10 mouse cellular contexts compared by ENCODE assay signal in the genomic region with DNA sequence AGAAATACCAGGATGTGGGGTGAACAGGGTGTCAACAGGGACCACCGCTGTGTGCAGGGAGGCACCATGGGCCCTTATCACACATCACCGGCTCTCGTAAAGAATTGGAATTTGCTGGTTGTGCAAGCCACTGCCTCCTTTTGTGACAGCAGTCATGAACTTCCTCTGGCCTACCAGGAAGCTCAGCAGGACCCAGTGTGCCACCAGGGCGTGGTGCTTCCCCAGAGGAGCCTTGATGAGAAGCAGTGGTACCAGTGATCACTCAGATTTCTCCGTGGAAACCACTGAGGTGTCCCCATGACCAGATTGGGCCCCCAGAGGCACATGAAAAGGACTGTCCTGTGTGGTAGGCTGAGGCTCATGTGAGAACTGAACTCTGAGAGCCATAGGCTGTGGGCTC. TPM values are rescaled to one million over a fixed set of nuclear protein-coding genes. Genes with fewer than 3 reads are reported as not detected.
DNase-seq lines count a peak whose midpoint lies in the region; ATAC-seq and TF ChIP-seq lines count a peak whose summit lies in the region.
"Had no signal": no experiment of that assay in that cellular context is flagged by ENCODE, and none has a peak within 500 bp of the region (broad histone marks: within the 10 kb centered on the region; RNA-seq: fewer than 3 reads in every experiment).

No protein-coding gene starts in this region.

- WGBS in embryonic facial prominence, embryonic 12.5 days, result 83% methylated on average over 5 of the region's 5 CpGs
- 91% methylated on average over 5 of the region's 5 CpGs for whole genome bisulfite sequencing in embryonic facial prominence, embryonic 10.5 days
- WGBS in midbrain, embryonic 13.5 days, result 89% methylated on average over 5 of the region's 5 CpGs
- 84% methylated on average over 5 of the region's 5 CpGs for WGBS in midbrain, postnatal 0 days
- 83% methylated on average over 5 of the region's 5 CpGs for WGBS in neural tube, embryonic 15.5 days

- no peak overlapping the region for H3K4me2 ChIP-seq in embryonic facial prominence, embryonic 12.5 days (replicated peaks)
- H3K4me2 ChIP-seq in midbrain, embryonic 13.5 days (replicated peaks), result no peak overlapping the region
- no peak overlapping the region for H3K4me2 ChIP-seq in midbrain, postnatal 0 days (ENCODE audit: low read depth, low read length, poor library complexity, severe bottlenecking)
- no peak overlapping the region for H3K4me2 ChIP-seq in neural tube, embryonic 15.5 days
- H3K4me2 ChIP-seq: midbrain, embryonic 15.5 days had no signal

- no peak for DNase-seq in embryonic facial prominence, embryonic 10.5 days (ENCODE audit: low spot score)
- DNase-seq in midbrain, postnatal 0 days (ENCODE audit: low spot score), result no peak
- no peak for DNase-seq in ovary, adult 18-20 months (ENCODE audit: low spot score)
- DNase-seq in yolk sac, embryonic 10.5 days (ENCODE audit: low spot score), result no peak
- DNase-seq: kidney, postnatal 14 days had no signal

- H3K9ac ChIP-seq in embryonic facial prominence, embryonic 12.5 days, result no peak overlapping the region
- H3K9ac ChIP-seq in midbrain, embryonic 13.5 days (replicated peaks), result no peak overlapping the region
- H3K9ac ChIP-seq in midbrain, postnatal 0 days (replicated peaks; ENCODE audit: low read length, poor library complexity, severe bottlenecking), result no peak overlapping the region
- H3K9ac ChIP-seq in neural tube, embryonic 15.5 days (replicated peaks), result no peak overlapping the region
- H3K9ac ChIP-seq: midbrain, embryonic 15.5 days had no signal

- H3K4me3 ChIP-seq in embryonic facial prominence, embryonic 12.5 days, result no peak overlapping the region
- H3K4me3 ChIP-seq in embryonic facial prominence, embryonic 10.5 days, result no peak overlapping the region
- no peak overlapping the region for H3K4me3 ChIP-seq in midbrain, embryonic 13.5 days (replicated peaks)
- H3K4me3 ChIP-seq in midbrain, postnatal 0 days (ENCODE audit: low read depth, low read length), result no peak overlapping the region
- no peak overlapping the region for H3K4me3 ChIP-seq in neural tube, embryonic 15.5 days (replicated peaks)
- H3K4me3 ChIP-seq: midbrain, embryonic 15.5 days had no signal

- peak overlapping the region; percentile 30; the same call in 1 of the 2 replicates for H3K27ac ChIP-seq in embryonic facial prominence, embryonic 12.5 days
- H3K27ac ChIP-seq in embryonic facial prominence, embryonic 10.5 days (replicated peaks), result no peak overlapping the region
- peak overlapping the region; percentile 54; the same call in 1 of the 2 replicates for H3K27ac ChIP-seq in midbrain, embryonic 13.5 days
- no peak overlapping the region for H3K27ac ChIP-seq in midbrain, postnatal 0 days (ENCODE audit: low read depth, low read length)
- H3K27ac ChIP-seq in neural tube, embryonic 15.5 days (replicated peaks), result 0 out of 2 replicates have a peak overlapping the region, but pooled peaks have one; percentile 37
- H3K27ac ChIP-seq: midbrain, embryonic 15.5 days had no signal

- no peak for TF ChIP-seq CTCF in midbrain, postnatal 0 days (IDR thresholded peaks at IDR 0.05)

- no peak for ATAC-seq in embryonic facial prominence, embryonic 12.5 days (ENCODE audit: insufficient number of reproducible peaks, insufficient read depth, low FRiP score, low TSS enrichment)
- ATAC-seq in midbrain, embryonic 13.5 days, result no peak
- ATAC-seq in midbrain, postnatal 0 days (ENCODE audit: low FRiP score), result no peak
- ATAC-seq in inflammation-experienced regulatory T-cells, adult 6 months, result peak; percentile 34
- no peak for ATAC-seq in neural tube, embryonic 15.5 days (ENCODE audit: low FRiP score)
- ATAC-seq: midbrain, embryonic 15.5 days had no signal

- H3K27me3 ChIP-seq in embryonic facial prominence, embryonic 12.5 days, result no peaks in the 10 kb centered on the region
- H3K27me3 ChIP-seq in embryonic facial prominence, embryonic 10.5 days (replicated peaks; ENCODE audit: low read depth, poor library complexity, severe bottlenecking), result no peaks in the 10 kb centered on the region
- no peaks in the 10 kb centered on the region for H3K27me3 ChIP-seq in midbrain, embryonic 13.5 days
- no peaks in the 10 kb centered on the region for H3K27me3 ChIP-seq in midbrain, postnatal 0 days (ENCODE audit: insufficient read depth, low read length)
- H3K27me3 ChIP-seq in neural tube, embryonic 15.5 days (replicated peaks), result no peaks in the 10 kb centered on the region
- H3K27me3 ChIP-seq: midbrain, embryonic 15.5 days had no signal

- H3K4me1 ChIP-seq in embryonic facial prominence, embryonic 12.5 days, result no peaks in the 10 kb centered on the region; the same call in 1 of the 2 replicates
- peaks cover 23% of the 10 kb centered on the region; the same call in 1 of the 2 replicates for H3K4me1 ChIP-seq in embryonic facial prominence, embryonic 10.5 days
- H3K4me1 ChIP-seq in midbrain, embryonic 13.5 days (replicated peaks), result peaks cover 34% of the 10 kb centered on the region
- 0 out of 2 replicates have a peak, but pooled peaks cover 3% of the 10 kb centered on the region for H3K4me1 ChIP-seq in midbrain, postnatal 0 days (ENCODE audit: insufficient read depth, low read length)
- peaks cover 54% of the 10 kb centered on the region for H3K4me1 ChIP-seq in neural tube, embryonic 15.5 days

- no peaks in the 10 kb centered on the region for H3K9me3 ChIP-seq in embryonic facial prominence, embryonic 12.5 days
- H3K9me3 ChIP-seq in embryonic facial prominence, embryonic 10.5 days, result no peaks in the 10 kb centered on the region
- no peaks in the 10 kb centered on the region for H3K9me3 ChIP-seq in midbrain, embryonic 13.5 days
- no peaks in the 10 kb centered on the region for H3K9me3 ChIP-seq in midbrain, postnatal 0 days (ENCODE audit: low read length)
- H3K9me3 ChIP-seq in neural tube, embryonic 15.5 days (replicated peaks), result no peaks in the 10 kb centered on the region
- H3K9me3 ChIP-seq: midbrain, embryonic 15.5 days had no signal

- H3K36me3 ChIP-seq in embryonic facial prominence, embryonic 12.5 days, result peaks cover 29% of the 10 kb centered on the region
- H3K36me3 ChIP-seq in embryonic facial prominence, embryonic 10.5 days (replicated peaks), result peaks cover 95% of the 10 kb centered on the region
- H3K36me3 ChIP-seq in midbrain, embryonic 13.5 days, result peaks cover 35% of the 10 kb centered on the region
- H3K36me3 ChIP-seq in midbrain, postnatal 0 days (ENCODE audit: insufficient read depth, low read length), result peaks cover 18% of the 10 kb centered on the region
- H3K36me3 ChIP-seq in neural tube, embryonic 15.5 days, result peaks cover 18% of the 10 kb centered on the region

RNA-seq across cellular contexts. Expression of a gene that starts 13.0 kb away (rescaled TPM):
- polyA plus RNA-seq in embryonic facial prominence, embryonic 12.5 days (2016; fragmentation: Nextera tagmentation; extraction: Ambion mirVana), result 173 and 175 TPM in 2 replicates
- 170 and 173 TPM in 2 replicates for polyA plus RNA-seq in embryonic facial prominence, embryonic 10.5 days (2016; fragmentation: Nextera tagmentation; extraction: Ambion mirVana)
- polyA plus RNA-seq in midbrain, embryonic 13.5 days (2015; fragmentation: Nextera tagmentation; extraction: Ambion mirVana), result 113 and 123 TPM in 2 replicates
- 64.1 and 71.4 TPM in 2 replicates for total RNA-seq in midbrain, postnatal 0 days (2014; rRNA removed)
- polyA plus RNA-seq in midbrain, postnatal 0 days (2015; fragmentation: Nextera tagmentation; extraction: Ambion mirVana), result 83.2 and 84.8 TPM in 2 replicates
- polyA plus RNA-seq in inflammation-experienced regulatory T-cells, adult 6 months (2017; shearing (Covaris generic)), result 10 to 100 TPM; 86.9 to 93.6 (median 91.6) TPM
- polyA plus RNA-seq in neural tube, embryonic 15.5 days (2015; fragmentation: Nextera tagmentation; extraction: Ambion mirVana), result 105 and 114 TPM in 2 replicates

RNA-seq across cellular contexts. Expression of a gene that starts 16.9 kb away (rescaled TPM):
- polyA plus RNA-seq in embryonic facial prominence, embryonic 12.5 days (2016; fragmentation: Nextera tagmentation; extraction: Ambion mirVana), result 44.5 and 45.8 TPM in 2 replicates
- polyA plus RNA-seq in embryonic facial prominence, embryonic 10.5 days (2016; fragmentation: Nextera tagmentation; extraction: Ambion mirVana), result 50.7 and 52.3 TPM in 2 replicates
- 10.1 and 11.0 TPM in 2 replicates for polyA plus RNA-seq in midbrain, embryonic 13.5 days (2015; fragmentation: Nextera tagmentation; extraction: Ambion mirVana)
- total RNA-seq in midbrain, postnatal 0 days (2014; rRNA removed), result 2.7 and 3.1 TPM in 2 replicates
- 2.4 and 2.8 TPM in 2 replicates for polyA plus RNA-seq in midbrain, postnatal 0 days (2015; fragmentation: Nextera tagmentation; extraction: Ambion mirVana)
- 1 to 10 TPM in 2 of 3 experiments, under 1 TPM in 1; 0.63 to 3.6 (median 1.3) TPM for polyA plus RNA-seq in inflammation-experienced regulatory T-cells, adult 6 months (2017; shearing (Covaris generic))
- 4.0 and 10.1 TPM in 2 replicates for polyA plus RNA-seq in neural tube, embryonic 15.5 days (2015; fragmentation: Nextera tagmentation; extraction: Ambion mirVana)

RNA-seq across cellular contexts. Expression of a gene that starts 17.9 kb away (rescaled TPM):
- polyA plus RNA-seq in embryonic facial prominence, embryonic 12.5 days (2016; fragmentation: Nextera tagmentation; extraction: Ambion mirVana), result 174 and 193 TPM in 2 replicates
- 126 and 135 TPM in 2 replicates for polyA plus RNA-seq in embryonic facial prominence, embryonic 10.5 days (2016; fragmentation: Nextera tagmentation; extraction: Ambion mirVana)
- polyA plus RNA-seq in midbrain, embryonic 13.5 days (2015; fragmentation: Nextera tagmentation; extraction: Ambion mirVana), result 159 and 182 TPM in 2 replicates
- 145 and 293 TPM in 2 replicates for total RNA-seq in midbrain, postnatal 0 days (2014; rRNA removed)
- 91.6 and 99.2 TPM in 2 replicates for polyA plus RNA-seq in midbrain, postnatal 0 days (2015; fragmentation: Nextera tagmentation; extraction: Ambion mirVana)
- polyA plus RNA-seq in inflammation-experienced regulatory T-cells, adult 6 months (2017; shearing (Covaris generic)), result 10 to 100 TPM in 2 of 3 experiments, 1 to 10 TPM in 1; 8.3 to 24.2 (median 17.4) TPM
- 121 and 130 TPM in 2 replicates for polyA plus RNA-seq in neural tube, embryonic 15.5 days (2015; fragmentation: Nextera tagmentation; extraction: Ambion mirVana)

RNA-seq across cellular contexts. Expression of a gene that starts 18.0 kb away (rescaled TPM):
- polyA plus RNA-seq in embryonic facial prominence, embryonic 12.5 days (2016; fragmentation: Nextera tagmentation; extraction: Ambion mirVana), result 6.4 and 8.0 TPM in 2 replicates
- polyA plus RNA-seq in embryonic facial prominence, embryonic 10.5 days (2016; fragmentation: Nextera tagmentation; extraction: Ambion mirVana), result 8.2 and 8.8 TPM in 2 replicates
- polyA plus RNA-seq in midbrain, embryonic 13.5 days (2015; fragmentation: Nextera tagmentation; extraction: Ambion mirVana), result 4.6 and 5.0 TPM in 2 replicates
- 1.8 and 2.4 TPM in 2 replicates for total RNA-seq in midbrain, postnatal 0 days (2014; rRNA removed)
- 4.3 TPM in 2 replicates for polyA plus RNA-seq in midbrain, postnatal 0 days (2015; fragmentation: Nextera tagmentation; extraction: Ambion mirVana)
- under 1 TPM in 1 of 3 experiments, not detected in 2; 0.30 TPM for polyA plus RNA-seq in inflammation-experienced regulatory T-cells, adult 6 months (2017; shearing (Covaris generic))
- polyA plus RNA-seq in neural tube, embryonic 15.5 days (2015; fragmentation: Nextera tagmentation; extraction: Ambion mirVana), result 7.3 and 11.5 TPM in 2 replicates

RNA-seq across cellular contexts. Expression of a gene that starts 37.1 kb away (rescaled TPM):
- 52.0 and 54.7 TPM in 2 replicates for polyA plus RNA-seq in embryonic facial prominence, embryonic 12.5 days (2016; fragmentation: Nextera tagmentation; extraction: Ambion mirVana)
- polyA plus RNA-seq in embryonic facial prominence, embryonic 10.5 days (2016; fragmentation: Nextera tagmentation; extraction: Ambion mirVana), result 63.3 and 69.4 TPM in 2 replicates
- polyA plus RNA-seq in midbrain, embryonic 13.5 days (2015; fragmentation: Nextera tagmentation; extraction: Ambion mirVana), result 135 and 136 TPM in 2 replicates
- 122 and 129 TPM in 2 replicates for total RNA-seq in midbrain, postnatal 0 days (2014; rRNA removed)
- polyA plus RNA-seq in midbrain, postnatal 0 days (2015; fragmentation: Nextera tagmentation; extraction: Ambion mirVana), result 188 and 225 TPM in 2 replicates
- under 1 TPM in 1 of 3 experiments, not detected in 2; 0.98 TPM for polyA plus RNA-seq in inflammation-experienced regulatory T-cells, adult 6 months (2017; shearing (Covaris generic))
- polyA plus RNA-seq in neural tube, embryonic 15.5 days (2015; fragmentation: Nextera tagmentation; extraction: Ambion mirVana), result 189 and 228 TPM in 2 replicates

Comparison
In these comparisons a context has a peak if more than half of its experiments do, and no peak if none do; other contexts are left out.
1. H3K27ac ChIP-seq: peak in embryonic facial prominence, embryonic 12.5 days (single experiment), midbrain, embryonic 13.5 days (single experiment) and neural tube, embryonic 15.5 days (single experiment); none in embryonic facial prominence, embryonic 10.5 days (single experiment) and midbrain, postnatal 0 days (single experiment).